20 mouse cellular contexts compared by ENCODE assay signal in the genomic region with DNA sequence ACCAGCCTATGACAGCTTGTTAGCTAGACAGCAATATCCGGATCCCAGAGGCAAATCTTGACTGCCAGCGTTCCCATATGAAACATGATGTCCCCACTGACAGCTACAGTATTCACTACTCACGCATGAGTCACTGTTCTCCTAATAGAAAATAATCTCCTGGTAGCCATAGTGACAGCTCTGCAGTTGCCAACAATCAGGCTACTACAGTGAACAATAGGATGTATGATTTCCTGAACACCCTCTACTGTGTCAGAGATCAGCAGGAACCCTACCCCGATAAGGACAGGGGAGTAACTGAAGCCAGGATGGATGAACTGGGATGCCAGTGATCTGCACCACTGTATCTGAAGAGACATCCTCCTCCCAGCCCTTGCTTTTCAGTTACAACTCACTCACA.
DNase-seq lines count a peak whose midpoint lies in the region; ATAC-seq and TF ChIP-seq lines count a peak whose summit lies in the region.
"Had no signal": no experiment of that assay in that cellular context is flagged by ENCODE, and none has a peak within 500 bp of the region (broad histone marks: within the 10 kb centered on the region; RNA-seq: fewer than 3 reads in every experiment).

No protein-coding gene starts in this region.

- H3K4me1 ChIP-seq in heart, embryonic 10.5 days = no peaks in the 10 kb centered on the region
- no peaks in the 10 kb centered on the region for H3K4me1 ChIP-seq in liver, postnatal 0 days (ENCODE audit: insufficient read depth)
- no peaks in the 10 kb centered on the region for H3K4me1 ChIP-seq in liver, embryonic 12.5 days
- H3K4me1 ChIP-seq in heart, embryonic 16.5 days (ENCODE audit: control insufficient read depth, insufficient read depth, low read length) = peaks cover 3% of the 10 kb centered on the region; the same call in 1 of the 2 replicates
- H3K4me1 ChIP-seq: embryonic facial prominence, embryonic 12.5 days; hindbrain, embryonic 13.5 days; neural tube, embryonic 15.5 days; stomach, embryonic 15.5 days had no signal

- no peak overlapping the region for H3K4me3 ChIP-seq in heart, embryonic 10.5 days
- H3K4me3 ChIP-seq in liver, postnatal 0 days (ENCODE audit: low read depth, low read length) = no peak overlapping the region
- H3K4me3 ChIP-seq in liver, embryonic 12.5 days = no peak overlapping the region
- H3K4me3 ChIP-seq in heart, embryonic 16.5 days (ENCODE audit: low read length) = no peak overlapping the region
- H3K4me3 ChIP-seq: embryonic facial prominence, embryonic 12.5 days; hindbrain, embryonic 13.5 days; megakaryocyte, embryonic 14.5 days; neural tube, embryonic 15.5 days; stomach, embryonic 15.5 days had no signal

- DNase-seq in heart, adult 18-20 months = peak; percentile 20 to 36
- no peak for DNase-seq in heart, embryonic 10.5 days (ENCODE audit: low spot score)
- no peak for DNase-seq in liver, postnatal 0 days
- DNase-seq in NIH3T3 (ENCODE audit: low read depth) = peak; percentile 27
- no peak for DNase-seq in thymus, postnatal 4 days
- no peak for DNase-seq in gastrocnemius, adult 18-20 months (ENCODE audit: low spot score)
- DNase-seq: cerebellum, adult 11-12 months; cerebellum, postnatal 36 days; kidney, postnatal 4 days; liver; retina, postnatal 1 day had no signal

- no peak for TF ChIP-seq CTCF in liver, postnatal 0 days (IDR thresholded peaks at IDR 0.05; ENCODE audit: low read depth)

- ATAC-seq in liver, postnatal 0 days = peak; percentile 29; the same call in 1 of the 2 replicates
- no peak for ATAC-seq in liver, embryonic 12.5 days
- ATAC-seq in heart, embryonic 16.5 days (replicated peaks; ENCODE audit: extremely low read depth, insufficient read depth, low FRiP score) = peak; percentile 89
- ATAC-seq: CD4-positive, CD25-positive, alpha-beta regulatory T cell, adult 4 months; intestine, embryonic 16.5 days had no signal

- no peaks in the 10 kb centered on the region for H3K36me3 ChIP-seq in heart, embryonic 10.5 days
- no peaks in the 10 kb centered on the region for H3K36me3 ChIP-seq in liver, postnatal 0 days (replicated peaks; ENCODE audit: insufficient read depth, low read length)
- no peaks in the 10 kb centered on the region for H3K36me3 ChIP-seq in liver, embryonic 12.5 days
- H3K36me3 ChIP-seq in heart, embryonic 16.5 days (ENCODE audit: control insufficient read depth, insufficient read depth) = no peaks in the 10 kb centered on the region
- H3K36me3 ChIP-seq: embryonic facial prominence, embryonic 12.5 days; hindbrain, embryonic 13.5 days; neural tube, embryonic 15.5 days; stomach, embryonic 15.5 days had no signal

- WGBS in heart, embryonic 10.5 days = 66% methylated on average over 4 of the region's 4 CpGs
- 72% methylated on average over 4 of the region's 4 CpGs for WGBS in liver, postnatal 0 days (ENCODE audit: insufficient replicate concordance)
- WGBS in liver, embryonic 12.5 days (ENCODE audit: insufficient replicate concordance) = 62% methylated on average over 4 of the region's 4 CpGs
- 36% methylated on average over 4 of the region's 4 CpGs for WGBS in heart, embryonic 16.5 days

- no peak overlapping the region for H3K27ac ChIP-seq in heart, embryonic 10.5 days
- H3K27ac ChIP-seq in liver, postnatal 0 days (ENCODE audit: low read depth) = no peak overlapping the region
- H3K27ac ChIP-seq in liver, embryonic 12.5 days = no peak overlapping the region
- peak overlapping the region; percentile 61 for H3K27ac ChIP-seq in heart, embryonic 16.5 days (ENCODE audit: low read length)
- H3K27ac ChIP-seq: embryonic facial prominence, embryonic 12.5 days; hindbrain, embryonic 13.5 days; neural tube, embryonic 15.5 days; stomach, embryonic 15.5 days had no signal

- H3K9me3 ChIP-seq in heart, embryonic 10.5 days = no peaks in the 10 kb centered on the region
- no peaks in the 10 kb centered on the region for H3K9me3 ChIP-seq in liver, postnatal 0 days (ENCODE audit: low read length)
- H3K9me3 ChIP-seq in liver, embryonic 12.5 days (replicated peaks) = no peaks in the 10 kb centered on the region
- no peaks in the 10 kb centered on the region for H3K9me3 ChIP-seq in heart, embryonic 16.5 days (replicated peaks; ENCODE audit: control insufficient read depth, low read length)
- H3K9me3 ChIP-seq: embryonic facial prominence, embryonic 12.5 days; hindbrain, embryonic 13.5 days; megakaryocyte, embryonic 14.5 days; neural tube, embryonic 15.5 days; stomach, embryonic 15.5 days had no signal

- H3K9ac ChIP-seq in liver, postnatal 0 days (replicated peaks) = no peak overlapping the region
- H3K9ac ChIP-seq in liver, embryonic 12.5 days = no peak overlapping the region
- no peak overlapping the region for H3K9ac ChIP-seq in heart, embryonic 16.5 days (ENCODE audit: low read length)
- H3K9ac ChIP-seq: embryonic facial prominence, embryonic 12.5 days; hindbrain, embryonic 13.5 days; neural tube, embryonic 15.5 days; stomach, embryonic 15.5 days had no signal

- no peaks in the 10 kb centered on the region for H3K27me3 ChIP-seq in heart, embryonic 10.5 days (ENCODE audit: insufficient read depth, poor library complexity, severe bottlenecking)
- no peaks in the 10 kb centered on the region for H3K27me3 ChIP-seq in liver, postnatal 0 days (ENCODE audit: insufficient read depth, low read length)
- no peaks in the 10 kb centered on the region for H3K27me3 ChIP-seq in liver, embryonic 12.5 days (replicated peaks)
- no peaks in the 10 kb centered on the region for H3K27me3 ChIP-seq in heart, embryonic 16.5 days (ENCODE audit: control insufficient read depth, insufficient read depth, low read length)
- H3K27me3 ChIP-seq: embryonic facial prominence, embryonic 12.5 days; hindbrain, embryonic 13.5 days; megakaryocyte, embryonic 14.5 days; neural tube, embryonic 15.5 days; stomach, embryonic 15.5 days had no signal

- no peak for TF ChIP-seq EP300 in liver, postnatal 0 days (IDR thresholded peaks at IDR 0.05; ENCODE audit: low read depth)

- H3K4me2 ChIP-seq in liver, postnatal 0 days (ENCODE audit: low read depth, low read length) = no peak overlapping the region
- H3K4me2 ChIP-seq in liver, embryonic 12.5 days = no peak overlapping the region
- no peak overlapping the region for H3K4me2 ChIP-seq in heart, embryonic 16.5 days (ENCODE audit: low read depth, low read length)
- H3K4me2 ChIP-seq: embryonic facial prominence, embryonic 12.5 days; hindbrain, embryonic 13.5 days; neural tube, embryonic 15.5 days; stomach, embryonic 15.5 days had no signal

Comparison
In these comparisons a context has a peak if more than half of its experiments do, and no peak if none do; other contexts are left out.
1. DNase-seq: peak in heart, adult 18-20 months (2 of 2) and NIH3T3 (single experiment); none in heart, embryonic 10.5 days (single experiment), liver, postnatal 0 days (single experiment), thymus, postnatal 4 days (single experiment) and gastrocnemius, adult 18-20 months (single experiment).